Mouse (Mus musculus) lung, adult 18-20 months (tissue): Measurements from ENCODE around the gene Plekhm2.
A peak's percentile ranks its signal among the peaks of the same experiment; 100 is the strongest.

Experiments used
- DNase-seq, 2 experiments: peaks; one replicate each; pipeline ENCODE4 v3.0.0; 2022; ENCODE audit warnings: mixed read lengths in 2 of 2

Gene Plekhm2

DNA sequence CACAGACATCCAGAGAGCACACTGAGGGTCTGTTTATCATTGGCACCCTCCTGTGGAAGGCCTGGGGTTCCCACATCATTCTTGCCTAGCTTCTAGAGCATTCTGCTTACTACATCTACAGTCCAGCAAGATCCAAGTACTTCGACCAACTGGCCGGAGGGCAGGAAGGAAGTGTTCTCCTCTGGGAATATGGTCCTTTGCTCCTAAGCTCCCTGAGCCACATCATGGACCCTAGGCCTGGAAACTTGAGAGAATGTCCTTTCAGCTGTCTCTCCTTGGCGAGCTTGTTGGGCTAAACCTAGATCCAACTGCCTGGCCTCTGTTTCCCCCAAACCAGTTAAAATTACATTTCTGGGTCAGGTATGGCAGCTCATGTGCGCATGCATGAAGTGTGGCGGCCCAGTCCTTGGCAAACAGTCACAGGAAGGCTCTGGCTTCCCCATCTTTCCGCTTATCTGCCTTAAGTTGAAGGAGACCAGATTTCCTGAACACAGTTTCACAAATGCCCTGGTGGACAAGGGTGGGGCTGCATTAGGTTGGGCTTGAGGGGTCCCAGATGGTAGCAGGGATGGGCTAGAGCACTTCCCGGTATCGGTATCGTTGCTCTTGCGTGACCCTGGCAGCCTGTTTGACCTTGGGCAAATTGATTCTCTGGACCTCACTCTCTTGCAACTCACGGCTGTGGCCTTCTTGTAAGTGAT is 62.0 kb downstream of the Plekhm2 start:
- no peak for DNase-seq

DNA sequence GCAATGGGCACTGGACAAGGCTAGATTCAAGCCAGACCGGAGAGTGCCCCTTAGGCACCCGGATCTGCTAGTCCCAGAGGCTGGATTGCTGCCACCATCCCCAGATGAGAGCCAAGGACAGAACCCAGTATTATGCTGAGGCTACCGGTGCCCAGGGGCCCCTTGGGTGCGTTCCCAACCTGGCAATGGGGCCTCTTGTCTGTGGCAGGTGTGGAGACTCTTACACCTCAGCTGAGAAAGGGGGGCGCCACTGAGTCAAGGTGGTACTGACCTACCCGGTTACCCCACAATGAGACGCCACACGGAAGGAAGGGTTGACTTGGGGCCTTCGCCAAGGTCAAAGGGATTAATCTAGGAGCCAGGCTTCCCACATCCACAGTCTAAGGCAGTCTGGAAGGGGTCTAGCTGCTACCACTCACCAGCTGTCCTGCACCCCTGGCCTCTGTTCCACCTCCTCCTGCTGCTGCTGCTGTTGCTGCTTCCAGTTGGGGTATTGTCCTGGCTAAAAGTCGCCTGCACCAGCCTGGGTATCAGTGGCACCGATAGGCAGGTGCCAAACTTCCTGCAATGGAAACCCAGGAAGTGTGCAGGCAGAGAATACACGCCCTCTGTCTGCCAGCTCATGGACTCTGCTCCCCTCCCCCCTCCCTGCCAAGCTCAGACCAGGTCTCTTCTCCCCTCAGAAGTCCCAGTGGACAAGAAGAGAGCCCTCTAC is 63.4 kb downstream of the Plekhm2 start:
- DNase-seq, result no peak

DNA sequence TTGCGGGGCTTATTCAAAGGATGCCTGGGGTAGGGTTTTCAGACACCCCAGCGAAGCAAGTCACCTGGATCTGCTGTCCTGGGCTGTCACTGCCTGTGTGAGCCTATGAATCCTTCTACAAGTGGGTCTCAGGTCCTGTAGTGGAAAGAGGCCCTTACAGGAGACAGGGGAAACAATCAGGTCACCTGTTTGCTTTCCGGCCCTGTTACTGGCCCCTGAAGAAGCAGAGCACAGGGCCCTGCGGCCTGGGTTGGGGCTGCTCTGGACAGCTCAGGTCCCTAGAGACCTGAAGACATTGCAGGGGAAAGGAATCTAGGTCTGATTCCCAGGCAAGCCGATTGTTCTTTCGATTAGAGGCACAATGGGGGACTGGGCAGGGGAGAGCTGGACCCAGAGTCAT is 64.3 kb downstream of the Plekhm2 start:
- DNase-seq, result no peak

DNA sequence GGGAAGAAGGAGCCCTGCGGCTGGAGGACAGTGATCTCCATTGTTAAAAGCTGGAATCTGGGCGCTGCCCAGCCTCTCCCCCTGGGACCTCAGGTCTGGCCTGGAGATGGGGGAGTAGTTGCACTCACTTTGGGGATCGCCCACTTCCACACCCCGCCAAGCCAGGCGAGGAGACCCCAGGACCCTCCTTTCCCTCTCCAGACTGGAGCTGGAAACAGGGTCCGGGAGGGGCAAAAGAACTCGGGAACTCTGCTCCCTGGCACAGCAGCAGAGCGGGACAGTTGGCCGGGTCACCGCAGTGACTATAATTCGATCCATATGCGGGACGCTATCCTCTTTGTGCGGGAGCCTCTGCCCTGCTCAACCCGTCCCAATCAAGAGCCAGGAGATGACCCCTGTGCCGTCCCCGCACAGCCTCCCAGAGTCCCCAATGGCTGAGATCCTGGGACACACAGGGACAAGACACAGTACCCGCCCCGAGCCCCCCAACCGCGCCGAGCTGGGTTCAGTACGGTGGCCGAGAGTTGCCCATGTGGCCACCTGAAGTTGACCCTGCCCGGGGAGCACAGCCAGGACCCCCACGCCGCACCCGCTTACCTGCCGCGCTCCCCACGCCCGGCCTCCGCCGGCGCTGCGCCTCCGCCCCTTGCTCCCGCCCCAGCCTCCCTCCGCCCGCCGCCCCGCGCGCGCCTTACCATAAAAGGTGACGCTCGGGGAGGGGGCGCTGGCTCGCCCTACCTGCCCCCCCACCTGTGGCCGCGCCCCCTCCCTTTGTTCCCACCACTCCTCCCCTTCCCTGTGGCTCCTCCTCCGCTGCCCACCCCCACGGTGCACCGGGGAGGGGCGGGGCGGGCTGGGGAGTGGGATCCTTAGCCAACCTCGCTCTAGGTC is 65.2 kb downstream of the Plekhm2 start:
- no peak for DNase-seq

DNA sequence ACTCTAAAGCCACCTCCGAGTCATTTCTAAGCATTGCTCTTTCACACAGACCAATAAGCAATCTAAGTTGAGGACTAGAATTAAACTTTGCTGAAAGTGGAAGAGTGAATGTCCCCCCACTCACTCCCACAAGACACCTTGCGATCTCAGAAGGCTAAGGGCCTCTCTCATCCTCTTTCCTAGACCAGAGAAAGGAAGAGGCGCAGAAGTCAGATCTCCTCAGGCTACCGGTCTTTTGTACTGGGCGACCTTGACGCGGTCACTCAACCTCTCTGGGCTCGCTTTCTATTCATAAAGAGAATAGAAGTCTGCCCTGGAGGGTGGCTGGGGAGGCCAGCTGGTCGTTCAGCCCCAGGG is 65.8 kb downstream of the Plekhm2 start:
- no peak for DNase-seq

DNA sequence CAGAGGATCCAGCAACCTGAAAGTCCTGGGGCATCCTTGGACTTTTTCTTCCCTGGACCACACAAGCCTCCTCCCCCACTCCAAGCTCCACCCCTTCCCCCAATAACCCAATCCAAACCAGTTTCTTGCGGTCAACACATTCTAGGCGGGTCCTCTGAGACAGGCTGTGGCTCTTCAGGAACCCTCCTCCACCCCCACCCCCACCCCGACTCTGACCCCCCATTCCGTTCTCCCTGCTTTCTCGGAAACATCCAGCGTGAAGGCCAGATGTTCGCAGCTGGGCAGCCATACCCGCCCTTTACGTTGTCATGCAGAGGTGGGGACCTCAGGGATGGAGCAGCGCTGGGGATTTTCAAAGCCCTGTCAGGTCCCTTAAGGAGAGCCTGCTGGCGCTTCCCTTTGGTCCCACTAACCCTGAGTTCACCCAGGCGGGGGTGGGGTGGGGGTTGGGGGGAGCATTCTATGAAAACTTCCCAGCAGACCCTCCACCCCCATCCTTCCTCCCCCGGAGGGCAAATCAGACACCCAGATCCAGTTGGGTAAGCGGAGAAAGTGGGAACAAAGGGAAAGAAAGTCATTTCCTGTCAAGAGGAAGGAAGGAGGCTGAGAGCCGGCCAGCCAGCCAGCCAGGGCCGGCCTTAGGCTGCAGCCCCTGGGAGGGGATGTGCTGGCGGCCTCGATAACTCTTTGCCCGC is 66.4 kb downstream of the Plekhm2 start:
- DNase-seq, result peak; percentile 36 to 43

DNA sequence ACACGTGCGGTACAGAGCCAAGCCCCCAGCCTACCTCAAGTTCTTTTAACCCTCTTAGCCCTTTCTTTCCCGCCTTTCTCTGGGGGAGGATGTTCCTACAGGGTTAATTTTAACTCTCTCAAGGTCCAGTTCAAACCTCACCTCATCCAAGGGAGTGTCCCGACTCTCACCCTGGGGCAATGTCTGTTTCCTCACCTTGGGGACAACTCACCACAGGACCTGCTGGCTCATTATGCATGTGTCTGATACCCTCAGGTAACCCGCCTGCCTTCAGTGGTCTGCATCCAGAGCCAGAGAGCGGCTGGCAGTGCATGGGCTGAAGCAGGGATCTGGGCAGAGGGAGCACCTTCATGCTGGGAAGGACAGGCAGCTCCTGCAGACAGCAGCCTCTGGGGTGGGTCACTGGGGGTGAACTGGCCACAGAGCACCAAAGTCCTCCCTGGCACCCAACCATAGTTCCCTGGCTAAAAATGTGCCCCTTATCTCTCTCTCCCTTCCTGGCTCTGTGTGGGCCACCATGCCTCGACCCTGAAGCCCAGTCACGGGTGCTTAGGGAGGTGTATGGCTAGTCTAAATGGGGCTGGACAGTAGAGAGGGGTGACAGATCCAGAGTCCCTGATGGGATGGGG is 67.9 kb downstream of the Plekhm2 start:
- no peak for DNase-seq

DNA sequence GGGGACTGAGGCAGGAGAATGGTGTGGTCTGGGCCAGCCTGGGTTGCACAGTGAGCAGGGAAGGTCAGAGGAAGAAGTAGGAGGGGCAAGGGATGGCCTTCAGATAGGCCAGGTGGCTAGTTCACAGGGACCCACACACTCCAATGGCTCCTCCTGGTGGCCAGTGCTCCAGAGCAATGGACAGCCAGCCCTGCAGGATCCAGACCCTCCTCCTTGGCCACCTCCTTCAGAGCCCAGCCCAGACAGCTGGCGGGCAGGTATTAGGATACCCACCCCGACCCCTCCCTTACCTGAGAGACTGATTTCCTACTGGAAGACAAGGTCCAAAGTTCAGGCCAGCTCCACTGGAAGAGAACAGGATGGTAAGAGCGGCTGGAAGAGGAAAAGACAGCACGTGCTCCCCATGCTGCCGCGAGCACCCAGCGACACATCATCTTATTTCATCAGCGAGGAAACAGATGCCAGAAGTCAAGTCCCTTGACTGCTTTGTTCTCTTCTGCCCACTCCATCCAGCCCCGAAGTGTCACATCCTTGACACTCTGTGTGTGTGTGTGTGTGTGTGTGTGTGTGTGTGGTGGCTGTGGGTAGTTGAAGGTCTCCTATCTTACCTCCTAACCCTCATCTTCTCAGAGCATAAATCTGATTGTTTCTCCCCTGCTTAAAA is 69.0 kb downstream of the Plekhm2 start:
- no peak for DNase-seq

DNA sequence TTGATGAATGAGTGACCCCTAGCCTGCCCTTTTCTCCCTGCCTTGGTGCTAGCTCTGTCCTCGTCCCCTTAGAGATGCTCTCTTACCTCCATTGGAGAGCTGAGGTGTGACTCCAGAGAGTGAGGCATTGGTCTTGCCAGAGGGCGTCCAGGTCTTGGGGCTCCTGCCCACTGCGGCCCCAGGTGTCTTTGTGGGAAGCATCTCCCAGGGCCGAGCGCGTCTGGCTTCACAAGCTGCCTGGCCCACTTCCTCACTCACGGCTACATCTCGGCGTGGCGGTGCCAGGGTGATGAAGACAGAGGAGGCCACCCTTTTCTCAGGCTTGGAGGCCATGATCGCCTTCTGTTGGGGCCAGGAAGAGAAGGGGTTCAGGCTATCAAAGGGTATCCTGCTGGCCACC is 69.6 kb downstream of the Plekhm2 start:
- DNase-seq, result no peak

DNA sequence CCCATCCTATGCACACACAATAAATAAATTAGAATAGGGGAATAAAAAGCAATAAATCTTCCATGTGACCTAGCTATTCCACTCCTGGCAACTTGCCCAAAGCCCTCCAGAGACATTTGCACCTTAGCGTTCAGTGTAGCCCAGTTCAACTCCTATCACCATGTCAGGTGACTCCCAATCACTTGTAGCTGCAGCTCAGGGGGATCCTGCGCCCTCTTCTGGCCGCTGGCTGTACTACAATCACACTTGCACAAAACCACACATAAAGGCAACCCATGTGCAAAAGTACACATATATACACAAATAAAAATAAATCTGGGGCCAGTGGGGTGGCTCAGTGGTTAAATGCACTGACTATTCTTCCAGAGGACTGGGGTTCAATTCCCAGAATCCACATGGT is 73.2 kb downstream of the Plekhm2 start:
- peak in 1 of 2 experiments; percentile 26 for DNase-seq

DNA sequence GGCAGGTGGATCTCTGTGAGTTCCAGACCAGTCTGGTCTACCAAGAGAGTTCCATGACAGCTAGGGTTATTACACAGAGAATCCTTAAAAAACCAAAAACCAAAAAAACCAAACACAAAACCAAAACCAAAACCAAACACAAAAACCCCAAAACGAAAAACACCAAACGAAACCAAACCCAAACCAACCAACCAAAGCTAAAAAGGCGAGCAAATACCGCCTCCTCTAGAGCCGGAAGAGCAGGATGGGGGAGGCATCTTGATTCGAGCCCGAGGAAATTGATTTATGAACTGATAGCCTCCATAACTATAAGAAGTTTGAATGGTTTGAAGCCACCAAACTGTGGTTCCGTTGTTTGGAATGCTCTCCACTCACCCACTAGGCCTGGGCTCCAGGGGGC is 80.8 kb downstream of the Plekhm2 start:
- no peak for DNase-seq

DNA sequence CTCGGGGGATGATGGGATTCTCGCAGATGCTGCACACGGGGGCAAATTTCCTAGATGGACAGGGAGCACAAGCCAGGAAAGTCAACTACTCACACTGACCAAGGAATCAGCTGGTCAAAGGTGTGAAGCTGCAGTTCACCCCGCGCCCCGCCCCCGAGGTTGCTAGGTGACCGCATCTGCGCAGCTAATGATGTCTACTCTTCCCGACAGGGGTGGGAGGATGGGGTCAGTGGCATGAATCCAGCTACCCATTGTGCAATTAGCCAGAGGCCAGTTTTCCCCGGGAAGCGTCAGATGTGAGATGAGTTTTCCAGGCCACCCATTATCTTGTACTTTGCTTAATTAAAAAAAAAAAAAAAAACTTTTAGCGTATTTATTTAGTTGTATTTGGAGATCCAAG is 83.6 kb downstream of the Plekhm2 start:
- no peak for DNase-seq

DNA sequence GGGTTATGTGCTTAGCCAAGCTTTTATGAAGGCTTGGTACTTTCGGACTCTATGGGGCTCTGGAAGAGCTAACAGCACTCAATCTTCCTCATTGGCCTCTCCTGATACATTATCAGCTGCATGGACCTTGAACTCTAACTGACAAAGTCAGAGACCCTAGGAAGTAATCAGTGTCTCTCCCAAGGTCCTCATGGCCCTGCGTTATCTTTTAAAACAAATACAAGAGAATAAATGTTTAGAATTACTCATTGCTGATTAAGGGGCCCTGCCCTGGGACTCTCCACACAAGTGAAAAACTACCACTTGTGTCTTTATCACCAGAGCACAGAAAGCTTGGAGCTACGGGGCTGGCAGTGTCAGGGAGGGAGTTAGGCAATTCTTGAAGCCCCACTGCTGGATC is 85.9 kb downstream of the Plekhm2 start:
- no peak for DNase-seq

DNA sequence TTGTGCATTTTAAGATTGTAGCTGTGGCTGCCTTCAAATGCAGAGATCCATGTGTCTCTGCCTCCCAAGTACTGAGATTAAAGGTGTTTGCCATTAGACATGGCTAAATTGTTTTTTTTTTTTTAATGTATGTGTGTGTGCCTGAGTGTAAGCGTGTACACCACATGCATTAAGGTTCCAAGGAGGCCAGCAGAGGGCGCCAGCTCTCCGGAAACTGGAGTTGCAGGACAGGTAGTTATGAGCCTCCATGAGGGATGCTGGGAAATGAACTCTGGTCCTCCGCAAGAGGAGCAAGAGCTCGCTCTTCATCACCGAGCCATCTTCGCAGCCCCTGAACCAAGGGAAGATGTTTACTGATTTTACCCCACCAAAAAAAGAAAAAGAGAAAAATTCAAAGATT is 87.8 kb downstream of the Plekhm2 start:
- no peak for DNase-seq

DNA sequence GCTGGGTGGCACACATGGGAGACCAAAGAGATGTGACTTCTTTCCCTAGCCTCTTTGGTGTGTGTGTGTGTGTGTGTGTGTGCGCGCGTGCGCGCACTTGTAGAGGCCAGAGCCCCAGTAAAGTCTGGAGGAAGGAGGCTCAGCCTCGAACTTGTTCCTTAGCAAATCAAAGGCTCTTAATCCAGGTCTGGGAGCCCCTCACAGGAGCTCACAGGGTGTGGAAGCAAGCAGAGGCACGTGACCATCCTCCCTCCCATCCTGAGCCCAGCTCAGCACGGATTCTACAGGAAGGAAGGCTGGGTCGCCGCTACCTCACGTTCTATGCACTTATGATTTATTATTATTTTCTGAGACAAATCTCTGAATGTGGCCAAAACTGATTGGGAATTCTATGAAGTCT is 88.3 kb downstream of the Plekhm2 start:
- DNase-seq, result no peak
